Mouse (Mus musculus) megakaryocyte-erythroid progenitor cell, adult 5-6 weeks (primary cell): Measurements from ENCODE around the gene Gsc. TPM values are rescaled to one million over a fixed set of nuclear protein-coding genes. Genes with fewer than 3 reads are reported as not detected.
"Not testable (repeated sequence)": the region's sequence is repeated elsewhere in the genome, so short reads cannot be mapped to it uniquely, and the experiment has no call there.

ENCODE experiments used
- ATAC-seq: replicated peaks from 2 replicates; pipeline ENCODE4 v1.8.0; 2016; ENCODE audit warnings: mild to moderate bottlenecking, inconsistent platforms; ENCODE audit not compliant: severe bottlenecking, poor library complexity, low FRiP score, low TSS enrichment
- total RNA-seq, 2 experiments: library from RNA; stranded (forward) in 1 of 2; stranded (reverse) in 1 of 2; fragments of 200-1000, 215-1000 nt in 1 of 2; fragments of >200 nt in 1 of 2; fragmentation: Nextera tagmentation in 1 of 2; gene quantifications; 2 replicates each; pipeline ENCODE4 v1.2.3; 2014 to 2017

The Gsc gene
- total RNA-seq, 2 experiments from 2014 or later, result not detected

DNA sequence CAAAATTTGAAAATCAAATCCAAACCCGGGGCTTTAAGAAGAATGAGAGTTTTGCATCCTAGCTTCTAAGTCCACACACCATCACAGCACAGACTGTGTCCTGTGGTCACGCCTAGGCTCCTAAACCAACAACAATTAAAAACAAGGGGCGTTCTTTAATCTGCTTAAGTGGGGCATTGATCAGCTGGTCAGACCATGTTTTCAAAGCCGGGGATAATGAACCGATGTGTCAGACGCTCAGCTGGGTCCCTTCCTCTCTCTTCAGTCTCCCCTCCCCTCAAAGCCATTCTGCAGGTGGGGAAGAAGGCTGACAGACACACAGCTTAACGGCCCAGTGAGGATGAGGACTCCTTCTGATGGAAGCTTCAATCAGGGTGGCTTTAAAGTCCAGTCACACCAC is 6.2 kb downstream of the Gsc start:
- no peak for ATAC-seq

DNA sequence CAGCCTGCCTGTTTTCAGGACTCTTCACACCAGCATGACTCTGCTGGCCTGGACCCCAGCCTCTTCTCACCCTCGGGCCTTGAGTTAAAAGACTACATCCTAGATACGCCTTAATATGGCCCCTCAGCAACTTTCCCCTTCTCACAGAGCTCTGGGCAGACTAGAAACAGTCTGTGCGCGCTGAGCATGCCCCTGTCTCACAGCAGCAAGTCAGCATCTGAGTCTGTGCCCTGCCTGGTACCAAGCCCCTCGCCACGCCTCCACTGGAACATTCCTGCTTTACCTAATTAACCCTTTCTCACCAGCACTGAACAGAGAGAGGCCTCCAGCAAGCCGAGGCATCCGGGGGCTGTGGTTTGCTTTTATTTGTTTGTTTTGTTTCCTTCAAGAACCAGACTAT is 11.8 kb downstream of the Gsc start:
- ATAC-seq, result no peak

DNA sequence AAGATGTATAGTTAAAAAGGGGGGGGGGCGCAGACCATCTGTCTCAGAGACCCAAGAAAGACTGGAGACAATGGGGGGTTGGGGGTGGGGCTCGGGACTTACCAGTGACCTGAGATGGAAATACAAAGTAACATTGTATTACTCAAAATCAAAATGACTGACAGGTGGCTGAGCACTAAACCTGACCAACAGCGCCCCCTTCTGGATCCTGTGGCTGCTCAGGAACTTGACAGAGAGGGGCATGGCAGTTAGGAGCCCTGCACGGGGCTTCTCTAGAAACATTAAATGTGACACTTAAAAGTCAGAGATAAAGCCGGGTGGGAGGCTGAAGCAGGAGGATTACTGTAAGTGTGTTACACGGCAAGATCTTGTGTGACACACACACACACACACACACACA is 13.8 kb downstream of the Gsc start:
- ATAC-seq, result no peak

DNA sequence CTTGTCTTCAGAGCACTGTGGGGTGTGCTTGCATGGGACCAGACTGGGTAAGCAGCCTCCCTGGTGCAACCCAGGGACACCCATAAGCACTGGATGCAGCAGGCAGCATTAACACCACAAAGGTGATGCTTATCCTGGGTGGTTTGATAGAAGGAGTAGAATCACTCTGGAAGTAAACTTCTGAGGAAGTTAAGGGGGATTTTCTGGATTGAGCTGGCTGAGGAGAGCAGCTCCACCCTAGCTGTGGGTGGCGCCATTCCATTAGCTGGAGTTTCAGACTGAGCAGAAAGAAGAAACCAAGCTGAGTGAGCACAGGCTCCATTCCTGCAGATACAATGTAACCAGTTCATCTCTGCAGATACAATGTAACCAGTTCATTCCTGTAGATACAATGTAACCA is 20.1 kb downstream of the Gsc start:
- no peak for ATAC-seq

DNA sequence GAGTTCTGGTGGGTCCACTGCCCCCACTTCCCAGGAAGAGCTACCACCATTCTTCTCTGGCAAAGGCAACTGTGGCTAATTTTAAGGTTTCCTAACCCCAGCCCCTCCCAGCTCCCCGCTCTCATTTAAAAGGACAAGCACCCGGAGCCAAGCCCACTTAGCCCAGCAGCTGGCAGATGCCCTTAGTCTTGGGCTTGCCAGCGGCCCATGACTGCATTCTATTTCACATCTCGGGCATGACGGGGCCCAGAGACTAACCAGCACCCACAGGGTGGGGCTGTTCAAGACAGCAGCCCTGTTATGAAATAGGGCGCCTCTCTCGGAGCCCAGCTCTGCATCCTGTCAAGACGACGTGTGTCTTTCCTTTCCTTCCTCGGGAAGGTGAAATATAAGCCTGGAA is 22.9 kb downstream of the Gsc start:
- ATAC-seq, result no peak

DNA sequence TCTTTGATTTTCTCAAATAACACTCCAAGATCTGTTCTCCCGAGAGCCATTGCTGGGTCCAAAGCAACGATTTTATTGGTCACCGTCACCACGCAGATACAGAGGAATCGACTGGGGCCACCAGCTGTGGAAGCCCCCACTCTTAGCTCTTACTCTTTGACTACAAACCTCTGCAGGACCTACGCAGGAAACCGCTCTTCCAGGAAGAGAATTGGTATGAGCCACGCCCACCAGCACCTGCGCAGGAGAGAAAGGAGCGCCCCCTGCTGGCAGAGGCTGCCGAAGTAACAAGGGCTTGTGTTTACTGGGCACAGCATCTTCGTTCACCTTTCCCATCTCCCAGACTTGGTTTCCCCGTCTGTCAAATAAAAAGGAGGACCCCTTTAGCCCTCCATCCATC is 25.0 kb downstream of the Gsc start:
- peak; percentile 59; the same call in 1 of the 2 replicates for ATAC-seq

DNA sequence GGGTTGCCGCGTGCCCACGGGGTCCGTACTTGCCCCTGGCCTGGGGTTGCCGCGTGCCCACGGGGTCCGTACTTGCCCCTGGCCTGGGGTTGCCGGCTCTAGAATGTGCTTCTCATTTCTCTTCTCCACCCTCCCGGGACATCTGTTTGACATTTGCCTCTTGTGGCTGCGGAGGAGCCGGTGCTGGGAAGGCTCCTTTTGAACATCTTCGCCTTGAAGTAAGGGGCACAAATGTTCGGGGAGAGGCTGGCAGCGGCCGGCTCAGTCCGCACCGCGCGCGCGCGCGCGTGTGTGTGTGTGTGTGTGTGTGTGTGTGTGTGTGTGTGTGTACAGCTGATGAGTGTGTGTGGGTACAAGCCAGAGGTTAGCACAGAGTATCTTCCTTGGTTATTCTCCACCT is 26.1 kb downstream of the Gsc start:
- ATAC-seq, result not testable (repeated sequence)

DNA sequence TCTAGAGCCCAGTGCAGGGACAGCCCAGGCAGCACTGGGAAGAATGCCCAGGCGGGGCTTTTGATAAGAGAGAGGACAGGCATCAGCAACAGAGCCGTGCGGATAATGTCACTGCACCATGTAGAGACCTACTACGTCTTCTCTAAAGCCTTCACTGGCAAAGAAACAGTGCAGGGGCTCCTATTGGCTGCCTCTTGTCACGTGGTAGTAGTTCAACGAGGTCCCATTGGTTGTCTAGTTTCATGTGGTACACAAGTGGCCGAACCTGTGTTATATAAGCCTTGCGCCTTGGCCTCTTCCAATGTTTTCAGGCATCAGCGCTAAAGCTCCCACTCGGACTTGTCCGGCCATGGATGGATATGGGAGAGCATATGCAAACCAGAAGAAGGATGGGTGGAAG is 29.4 kb downstream of the Gsc start:
- ATAC-seq, result no peak

DNA sequence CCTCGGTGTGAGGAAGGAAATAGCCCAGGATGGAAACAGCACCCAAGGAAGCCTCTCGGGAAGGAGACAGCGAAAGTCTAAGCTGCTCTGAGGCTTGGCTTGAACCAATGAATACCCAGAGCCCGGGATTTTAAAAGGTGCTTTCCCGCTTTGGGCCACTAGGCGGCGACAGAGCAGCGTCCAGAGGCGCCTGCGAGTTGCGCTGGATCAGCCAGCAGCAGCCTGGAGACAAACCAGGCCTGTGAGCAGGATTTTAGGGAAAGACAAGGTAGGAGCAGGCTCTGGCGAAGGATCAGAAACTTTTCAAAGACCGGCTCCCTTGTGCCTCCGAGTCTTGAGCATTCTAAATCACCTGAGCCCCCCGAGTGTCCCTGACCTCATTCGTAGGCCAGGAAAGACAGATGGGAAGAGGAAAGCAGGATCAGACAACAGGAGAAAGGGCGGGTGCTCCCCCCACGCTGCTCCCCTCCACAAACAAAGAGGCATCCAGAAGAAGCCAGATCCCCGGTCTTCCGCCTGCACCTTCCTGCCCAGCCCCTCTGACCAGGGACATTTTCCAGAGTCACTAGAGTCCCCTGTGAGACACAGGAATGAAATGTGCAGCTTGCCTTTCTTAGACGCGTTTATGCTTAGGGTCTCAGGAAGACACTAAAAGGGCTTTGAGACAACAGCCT is 32.9 kb downstream of the Gsc start:
- peak; percentile 80 for ATAC-seq

DNA sequence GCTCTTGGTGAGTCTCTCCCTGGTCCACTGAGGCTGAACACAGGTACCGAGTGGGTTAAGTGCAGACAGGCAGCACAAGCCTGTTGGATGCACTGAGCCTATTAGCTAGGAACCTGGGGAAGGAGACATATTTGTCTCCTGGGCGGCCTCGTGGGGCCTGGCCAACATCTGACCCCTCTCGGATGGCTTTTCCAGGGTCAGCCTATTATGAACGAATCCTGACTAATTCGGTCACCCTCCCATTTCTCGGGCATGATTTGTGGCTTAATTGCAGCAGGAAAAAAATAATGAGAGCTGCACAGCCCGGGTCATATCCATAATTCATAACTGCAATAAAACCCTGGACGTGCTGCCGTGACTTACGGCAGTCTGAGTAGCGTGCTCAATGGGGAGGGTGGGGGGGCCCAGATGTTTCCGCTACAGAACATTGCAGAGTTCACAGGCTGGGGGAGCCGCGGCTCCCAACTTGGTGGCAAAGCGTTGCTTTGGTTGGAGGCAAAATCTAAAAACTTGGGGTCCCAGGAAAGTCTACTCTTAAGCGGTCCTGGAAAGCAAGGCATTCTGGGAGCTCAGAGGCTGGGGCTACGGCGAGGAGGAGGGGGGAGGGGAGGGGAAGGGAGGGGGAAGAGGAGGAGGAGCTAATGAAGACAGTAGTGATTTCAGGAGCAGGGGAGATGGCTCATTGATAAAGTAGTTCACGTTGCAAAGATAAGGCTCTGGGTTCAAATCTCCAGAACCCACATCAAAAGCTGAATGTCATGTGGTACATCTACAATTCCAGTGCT is 39.0 kb downstream of the Gsc start:
- ATAC-seq, result no peak

DNA sequence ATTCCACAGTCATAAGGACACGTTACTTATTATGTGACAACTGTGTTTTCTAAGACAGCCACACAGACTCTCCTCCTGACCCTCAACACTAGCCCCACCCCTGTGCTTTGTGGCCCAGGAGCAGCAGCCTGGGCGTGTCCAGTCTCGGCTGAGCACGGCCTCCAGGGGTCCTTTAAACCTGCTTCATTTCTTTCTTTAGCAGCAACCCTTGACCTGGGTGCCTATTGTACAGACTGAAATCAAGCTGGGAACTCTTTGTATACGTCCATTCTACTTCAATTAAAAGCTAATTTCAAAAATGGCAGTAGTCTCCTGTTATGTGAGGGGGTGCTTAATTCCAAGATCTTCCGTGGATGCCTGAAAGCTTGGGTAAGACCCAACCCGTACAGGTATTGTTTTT is 39.9 kb downstream of the Gsc start:
- ATAC-seq, result no peak

DNA sequence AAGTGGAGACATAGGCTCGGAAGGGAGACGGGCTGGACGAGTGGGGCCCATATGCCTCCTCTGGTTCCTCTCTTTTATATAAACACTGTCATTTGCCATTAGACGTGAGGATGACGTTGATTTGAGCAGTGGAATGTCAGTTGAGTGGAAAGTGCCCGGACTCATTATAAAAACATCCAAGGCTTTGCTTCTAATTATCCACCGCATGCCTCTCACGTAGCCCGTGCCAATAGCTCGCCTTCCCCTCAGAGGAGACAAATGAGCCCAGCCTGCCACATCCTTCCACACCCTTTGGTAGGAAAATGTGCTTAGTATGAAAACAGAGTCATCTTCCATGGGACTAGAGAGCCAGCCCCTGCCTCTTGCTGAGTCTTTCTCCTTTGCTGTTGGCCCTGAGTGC is 41.8 kb downstream of the Gsc start:
- no peak for ATAC-seq

DNA sequence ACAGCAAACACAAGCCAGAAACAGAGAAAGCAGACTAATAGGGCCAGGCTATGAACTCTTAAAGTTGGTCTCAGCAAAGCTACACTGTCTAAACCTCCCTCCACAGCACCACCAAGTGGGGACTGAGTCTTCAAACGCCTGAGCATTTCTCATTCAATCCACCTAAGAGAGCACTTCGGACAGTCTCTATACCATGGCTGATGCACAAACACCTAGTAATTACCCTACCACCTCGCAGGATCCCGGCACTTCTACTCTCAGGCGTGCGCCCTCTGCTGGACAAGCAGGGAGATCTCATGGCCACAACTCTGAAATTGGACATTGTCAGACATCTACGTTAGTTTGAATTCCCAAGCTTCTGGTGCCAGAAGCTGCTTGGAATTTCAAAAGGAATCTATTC is 46.2 kb downstream of the Gsc start:
- ATAC-seq, result peak; percentile 82

DNA sequence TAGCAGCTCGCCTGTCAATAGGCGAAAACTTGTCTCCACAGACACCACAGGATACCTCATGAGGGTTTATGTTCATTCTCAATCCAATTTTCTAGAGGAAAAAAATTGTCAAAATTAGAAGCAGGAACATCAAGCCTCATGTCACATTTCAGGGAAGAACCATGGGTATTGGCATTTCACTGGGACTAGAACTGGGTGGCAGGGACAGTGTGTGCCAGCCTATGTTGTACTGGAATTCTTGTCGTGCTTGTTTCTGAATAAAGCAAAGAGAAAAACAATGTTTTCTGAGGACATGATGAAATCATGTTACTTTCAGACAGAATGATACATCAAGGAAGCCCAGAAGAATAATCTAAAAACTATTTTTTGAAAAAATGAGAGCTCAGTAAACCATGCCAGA is 47.5 kb downstream of the Gsc start:
- ATAC-seq, result no peak

DNA sequence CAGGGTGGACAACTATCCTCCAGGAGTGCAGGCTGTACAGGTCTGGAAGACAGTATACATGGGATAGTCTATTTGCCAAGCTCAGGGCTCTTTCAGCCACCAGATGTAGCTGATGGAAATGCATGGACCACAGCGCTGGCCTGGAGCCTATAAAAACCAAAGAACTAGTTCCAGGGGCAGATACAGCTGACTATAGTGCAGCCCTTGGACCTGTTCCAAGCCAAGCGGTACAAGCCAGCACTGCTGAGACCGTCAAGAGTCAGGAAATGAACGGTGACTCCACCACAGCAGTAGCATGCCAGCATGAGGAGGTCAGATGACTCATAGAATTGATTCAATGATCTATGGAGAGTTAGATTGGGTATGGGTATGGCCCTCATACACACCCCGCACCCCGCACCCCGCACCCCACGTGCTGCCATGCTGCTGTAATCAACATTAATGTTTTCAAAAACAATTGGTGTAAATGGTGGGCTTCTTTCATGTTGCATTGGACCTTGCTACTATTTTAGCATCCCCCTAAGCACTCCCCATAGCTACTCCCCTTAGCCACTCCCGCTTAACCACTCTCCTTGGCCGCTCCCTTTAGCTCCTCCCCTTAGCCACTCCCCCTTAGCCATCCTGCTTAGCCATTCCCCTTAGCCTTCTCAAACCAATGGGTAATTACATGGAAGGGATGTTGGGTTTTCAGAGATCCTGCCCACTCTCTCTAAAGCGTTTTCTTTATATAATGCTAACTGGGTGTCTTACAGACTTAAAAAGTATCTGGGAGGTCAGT is 50.3 kb downstream of the Gsc start:
- no peak for ATAC-seq

Other genes starting within 250 kb of the Gsc start
- gene Serpina3g, start 237.1 kb downstream of the Gsc start, total RNA-seq (2014; fragmentation: Nextera tagmentation), result 1.4 and 15.7 TPM in 2 replicates
- gene Serpina3g, start 237.1 kb downstream of the Gsc start, total RNA-seq (2017), result 12.0 and 28.0 TPM in 2 replicates
- not detected in 2 replicates for gene Serpina3i, start 210.2 kb downstream of the Gsc start, total RNA-seq (2014; fragmentation: Nextera tagmentation)
- not detected in 2 replicates for gene Serpina3i, start 210.2 kb downstream of the Gsc start, total RNA-seq (2017)
- gene Serpina3j, start 158.8 kb downstream of the Gsc start, total RNA-seq (2014; fragmentation: Nextera tagmentation), result not detected in 2 replicates
- not detected in 2 replicates for gene Serpina3j, start 158.8 kb downstream of the Gsc start, total RNA-seq (2017)
- not detected in 2 replicates for gene Serpina3k, start 134.8 kb downstream of the Gsc start, total RNA-seq (2014; fragmentation: Nextera tagmentation)
- not detected in 2 replicates for gene Serpina3k, start 134.8 kb downstream of the Gsc start, total RNA-seq (2017)
- gene Serpina3m, start 134.8 kb downstream of the Gsc start, total RNA-seq (2014; fragmentation: Nextera tagmentation), result not detected in 2 replicates
- gene Serpina3m, start 134.8 kb downstream of the Gsc start, total RNA-seq (2017), result not detected in 2 replicates
- not detected in 2 replicates for gene Serpina3n, start 66.6 kb downstream of the Gsc start, total RNA-seq (2014; fragmentation: Nextera tagmentation)
- gene Serpina3n, start 66.6 kb downstream of the Gsc start, total RNA-seq (2017), result not detected in 2 replicates